Mouse (Mus musculus) embryo, embryonic 11.5 days (tissue): ENCODE measurements at regions not wholly inside any gene's neighbourhood (a gene's known extent, or its start where the extent isn't known, plus 50 kb on each side); places are given as distances from the start of the nearest gene placed in this dataset.
A peak's percentile ranks its signal among the peaks of the same experiment; 100 is the strongest.
"Not testable (repeated sequence)": the region's sequence is repeated elsewhere in the genome, so short reads cannot be mapped to it uniquely, and the experiment has no call there.

Source experiments
- DNase-seq: peaks from one replicate; pipeline ENCODE4 v3.0.0-alpha.2; 2012; ENCODE audit warnings: low read depth, low spot score

DNA sequence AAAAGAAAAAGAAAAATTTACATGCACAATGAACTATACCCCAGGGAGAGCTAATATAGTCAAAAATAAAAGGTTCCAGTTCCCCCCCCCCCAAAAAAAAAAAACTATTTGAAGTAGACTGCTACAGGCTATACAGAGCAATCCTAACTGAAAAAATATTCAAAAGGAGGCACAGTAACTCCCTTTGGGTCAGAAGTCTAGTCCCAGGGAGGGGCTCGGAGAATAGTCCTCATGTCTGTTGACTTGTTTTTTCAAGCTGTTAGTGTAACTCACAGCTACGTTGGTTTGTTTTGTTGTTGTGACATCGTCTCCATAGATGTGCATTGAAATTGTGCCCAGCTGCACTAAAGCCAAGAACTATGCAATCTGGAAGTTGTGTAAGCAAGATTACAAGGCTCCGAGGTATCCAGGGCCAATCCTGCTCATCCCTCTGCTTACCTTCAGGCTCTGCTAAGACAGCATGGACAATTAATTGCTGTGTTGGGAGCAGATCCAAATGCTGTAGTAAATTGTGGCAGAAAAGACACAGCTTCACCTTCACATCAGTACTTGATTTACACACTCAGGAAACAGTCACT is 137.2 kb upstream of the Pnpt1 start:
- DNase-seq: no peak

DNA sequence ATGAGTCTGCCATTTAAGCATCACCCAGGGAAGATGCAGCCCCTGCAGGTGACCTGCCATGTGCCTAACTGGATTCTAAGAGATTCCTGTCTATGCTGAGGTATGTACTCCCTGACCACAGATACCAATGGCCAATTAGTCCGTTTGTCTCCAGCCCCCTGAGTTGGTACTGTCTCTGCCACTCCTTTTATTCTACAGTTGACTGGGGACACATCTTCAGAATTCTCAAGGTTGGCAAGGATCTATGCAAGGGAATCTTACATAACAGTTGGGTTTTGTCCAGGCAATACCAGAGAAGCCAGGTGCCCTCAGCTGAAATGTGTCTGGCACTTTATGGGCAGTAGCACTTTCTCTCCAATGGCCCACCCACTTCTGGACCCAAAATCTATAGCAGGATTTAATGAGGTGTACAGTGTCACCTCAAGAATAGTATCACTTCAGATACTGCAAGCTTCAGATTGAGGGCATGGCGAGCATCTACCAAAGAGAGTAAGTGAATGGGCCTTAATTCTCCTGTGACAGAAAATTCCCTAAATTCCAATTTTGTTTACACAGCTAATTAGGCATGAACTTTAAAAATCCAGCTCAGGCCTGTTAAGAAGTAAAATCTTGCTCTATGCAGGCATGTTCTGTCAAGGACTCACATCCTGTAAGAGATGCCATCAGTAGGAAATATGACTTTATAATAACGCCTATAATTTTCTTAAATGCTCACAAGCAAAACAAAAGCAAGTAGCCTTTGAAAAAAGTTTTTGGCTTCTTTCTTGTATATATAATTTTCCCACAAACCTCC is 132.0 kb upstream of the Pnpt1 start:
- DNase-seq: no peak

DNA sequence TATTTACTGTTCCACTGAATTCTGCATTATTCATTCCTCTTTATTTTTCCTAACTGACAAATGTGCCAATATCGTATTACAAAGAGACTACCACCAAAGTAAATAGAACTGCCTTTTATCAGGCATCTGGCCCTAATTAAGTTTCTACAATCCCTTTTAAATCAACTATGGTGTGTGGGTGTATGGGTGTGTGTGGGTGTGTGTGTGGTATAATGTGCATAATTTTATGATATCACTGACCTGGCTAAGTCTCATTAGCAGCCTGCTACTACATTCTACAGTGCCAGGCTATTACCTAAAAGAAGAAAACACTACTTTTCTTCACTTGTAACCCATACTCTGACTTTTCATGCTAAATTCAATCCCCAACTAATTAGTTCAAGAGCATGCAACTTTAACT is 131.3 kb upstream of the Pnpt1 start:
- DNase-seq: no peak

DNA sequence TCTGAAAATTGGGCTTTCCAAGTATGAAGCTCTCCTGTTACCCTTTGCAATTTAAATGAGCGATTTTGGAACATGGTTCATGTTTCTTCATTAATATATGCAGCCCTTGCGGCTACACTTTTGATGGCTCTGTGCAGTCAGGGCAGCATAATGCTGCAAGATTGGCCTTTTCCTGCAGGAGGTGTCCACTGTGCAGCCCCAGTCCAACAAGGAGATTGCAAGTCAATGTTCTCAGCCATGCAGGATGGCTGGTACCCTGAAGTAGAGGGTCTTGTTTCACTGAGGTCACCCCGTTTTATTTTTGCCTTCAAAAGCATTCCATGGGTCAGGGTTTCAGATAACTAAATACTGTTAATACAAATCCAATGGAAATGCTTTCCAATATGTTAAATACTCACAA is 130.9 kb upstream of the Pnpt1 start:
- DNase-seq: no peak

DNA sequence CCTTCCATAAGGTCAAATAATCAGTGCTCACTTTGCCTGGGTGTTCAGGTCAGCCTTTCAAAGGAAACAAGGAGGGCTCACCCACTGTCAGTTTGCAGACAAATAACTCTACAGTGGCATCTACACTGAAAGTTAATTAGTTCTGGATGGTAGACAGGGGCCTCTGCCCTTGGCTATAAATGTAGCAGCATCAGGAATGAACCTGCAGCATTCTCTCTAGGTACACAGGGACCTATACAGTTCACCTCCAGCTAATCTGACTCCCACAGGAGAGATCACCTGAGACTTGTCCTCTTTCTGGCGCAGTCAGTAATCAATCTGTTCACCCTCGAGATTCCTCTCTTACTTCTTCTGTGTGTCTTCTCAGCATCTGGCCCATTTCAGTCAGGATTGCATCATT is 130.3 kb upstream of the Pnpt1 start:
- DNase-seq: no peak

DNA sequence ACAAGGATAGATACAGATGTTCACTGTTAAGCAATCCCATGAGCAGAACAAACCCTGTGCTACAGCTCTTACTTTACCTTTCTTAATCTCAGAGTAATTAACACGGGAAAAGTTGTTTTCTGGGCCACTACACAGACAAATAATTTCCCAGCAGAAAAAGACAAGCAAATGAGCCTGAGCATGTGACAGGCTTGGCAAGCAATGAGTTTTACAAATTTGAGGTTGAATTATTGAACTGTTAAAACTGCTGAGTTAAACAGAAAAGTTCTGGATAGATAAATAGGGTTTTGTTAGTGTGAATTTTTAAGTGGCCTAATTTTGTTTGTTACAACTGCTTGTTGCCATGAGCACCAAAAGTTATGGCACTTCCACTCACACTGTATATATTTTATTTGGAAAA is 113.1 kb upstream of the Pnpt1 start:
- DNase-seq: no peak

DNA sequence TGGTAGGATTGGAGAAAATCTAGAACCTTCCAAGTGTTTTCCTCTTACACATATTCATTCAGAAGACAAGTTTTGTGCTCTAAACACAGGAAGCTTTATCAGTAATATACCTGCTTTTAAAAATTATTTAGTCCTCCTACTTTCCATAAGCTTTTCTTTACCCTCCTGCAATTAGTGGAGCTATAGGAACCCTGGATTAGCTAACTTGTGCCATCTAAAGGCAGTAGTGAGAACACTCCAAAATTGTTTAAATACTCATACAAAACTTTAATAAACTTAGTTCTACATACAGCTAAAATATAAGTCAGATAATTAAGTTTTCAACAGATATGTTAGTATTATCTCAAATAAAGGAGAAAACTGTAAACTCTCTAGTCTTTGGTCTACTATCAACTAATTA is 89.7 kb upstream of the Pnpt1 start:
- peak; percentile 1 for DNase-seq

DNA sequence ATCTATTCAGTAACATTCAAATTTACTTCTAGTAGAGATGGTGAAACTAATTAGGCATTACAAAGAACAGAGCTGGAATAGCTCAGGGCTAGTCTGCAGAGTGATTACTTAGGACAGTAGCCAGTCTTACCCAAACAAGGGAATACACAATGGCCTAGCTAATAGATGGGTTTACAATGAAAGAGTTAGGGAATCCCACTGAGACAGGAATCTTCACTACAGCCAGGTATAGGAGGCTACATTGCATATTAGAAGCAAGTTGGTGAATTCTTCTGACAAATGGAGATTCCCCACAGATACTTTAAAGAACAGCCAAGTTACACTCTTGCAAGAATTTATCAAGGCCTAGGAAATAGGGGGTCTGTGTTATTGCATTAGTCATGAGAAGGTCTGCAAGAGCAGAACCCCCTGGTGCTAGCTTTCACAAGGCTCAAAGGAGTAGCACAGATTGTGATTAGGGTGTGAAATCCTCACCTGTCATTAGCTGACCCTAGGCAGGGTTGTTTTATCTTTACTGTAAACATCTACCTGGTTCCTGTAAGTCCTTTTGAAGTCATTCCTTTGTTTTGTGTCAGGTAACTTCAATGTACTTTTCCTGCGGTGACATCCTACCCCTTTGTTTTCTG is 82.4 kb upstream of the Pnpt1 start:
- DNase-seq: not testable (repeated sequence)

DNA sequence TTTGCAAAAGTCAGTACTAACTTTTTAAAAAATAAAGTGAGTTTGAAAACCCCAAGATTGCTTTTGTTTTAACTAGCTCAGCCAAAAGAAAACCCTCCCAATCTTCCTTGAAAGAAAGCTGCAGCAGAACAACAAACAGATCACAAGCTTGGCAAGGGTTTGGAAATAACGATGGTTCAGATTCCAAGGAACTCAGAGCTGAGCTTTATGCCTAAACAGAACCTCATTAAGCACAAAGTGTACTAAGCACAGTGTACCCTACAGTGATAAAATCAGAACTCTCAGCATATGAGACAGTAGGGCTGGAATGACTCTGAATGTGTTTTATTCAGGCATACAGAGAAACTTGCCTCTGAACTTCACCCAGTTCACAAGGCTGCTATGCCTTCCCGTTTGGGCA is 77.9 kb upstream of the Pnpt1 start:
- DNase-seq: no peak

DNA sequence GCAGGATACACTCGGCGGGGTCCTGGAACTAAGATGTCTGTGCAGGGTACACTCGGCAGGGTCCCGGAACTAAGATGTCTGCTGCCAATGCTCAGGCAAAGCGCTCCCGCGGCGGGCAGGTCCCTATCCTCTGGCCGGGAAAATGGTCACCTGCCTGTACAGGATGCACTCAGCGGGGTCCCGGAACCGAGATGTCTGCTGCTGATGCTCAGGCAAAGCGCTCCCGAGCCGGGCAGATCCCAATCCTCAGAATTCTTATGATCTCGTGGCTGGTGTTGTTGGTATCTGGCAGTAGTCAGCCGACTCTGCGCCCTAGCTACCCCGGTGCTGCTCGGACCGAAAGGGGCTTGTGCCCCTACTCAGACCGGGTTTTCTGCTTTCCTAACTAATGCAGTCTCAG is 61.0 kb upstream of the Pnpt1 start:
- not testable (repeated sequence) for DNase-seq

DNA sequence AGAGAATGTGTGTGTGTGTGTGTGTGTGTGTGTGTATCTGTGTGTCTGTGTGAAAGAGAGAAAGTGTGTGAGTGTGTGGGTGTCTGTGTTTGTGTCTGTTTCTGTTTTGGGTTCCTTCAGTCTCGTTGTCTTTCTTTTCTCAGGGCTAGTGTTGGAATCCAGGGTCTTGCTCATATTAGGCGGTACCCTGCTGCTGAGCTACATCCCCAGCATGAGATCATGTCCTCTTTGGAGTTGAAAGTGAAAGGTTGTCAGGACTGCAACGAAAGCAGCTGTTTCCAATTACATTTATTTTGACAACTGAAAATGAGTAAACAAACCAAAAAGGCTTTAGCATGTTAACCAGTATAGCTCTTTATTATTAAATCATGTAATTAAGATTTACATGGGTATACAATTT is 58.3 kb upstream of the Pnpt1 start:
- peak; percentile 4 for DNase-seq
